Mouse (Mus musculus) forebrain, embryonic 14.5 days (tissue): ENCODE results near the gene Zfp988. TPM values are rescaled to one million over a fixed set of nuclear protein-coding genes. Genes with fewer than 3 reads are reported as not detected.
"Not testable (repeated sequence)": the region's sequence is repeated elsewhere in the genome, so short reads cannot be mapped to it uniquely, and the experiment has no call there.

Source experiments
- ATAC-seq: fragments of 200-750 bp; cut with Nextera tagmentation; 2 replicates; pipeline ENCODE4 v1.8.0; 2017; ENCODE audit warnings: mild to moderate bottlenecking, moderate library complexity
- DNase-seq: peaks from one replicate; pipeline ENCODE4 v3.0.0-alpha.2; 2015; ENCODE audit warnings: low spot score
- H3K27ac ChIP-seq: fragments of 300-500 bp; sonication (generic); 2 replicates; pipeline ENCODE4 v1.5.1; 2014; ENCODE audit warnings: low read depth, mild to moderate bottlenecking, control low read depth, low read length, moderate library complexity
- H3K27me3 ChIP-seq: fragments of 300-500 bp; sonication (generic); replicated peaks from 2 replicates; pipeline ENCODE4 v1.6.1; 2014; ENCODE audit warnings: low read length, control low read depth, mixed read lengths; ENCODE audit not compliant: control insufficient read depth, insufficient read depth
- H3K36me3 ChIP-seq: fragments of 300-500 bp; sonication (generic); 2 replicates; pipeline ENCODE4 v1.6.1; 2014; ENCODE audit warnings: low read length, control low read depth; ENCODE audit not compliant: control insufficient read depth, insufficient read depth
- H3K4me1 ChIP-seq: fragments of 300-500 bp; sonication (generic); 2 replicates; pipeline ENCODE4 v1.6.1; 2014; ENCODE audit warnings: antibody characterized with exemption, low read length, control low read depth; ENCODE audit not compliant: control insufficient read depth, insufficient read depth
- H3K4me2 ChIP-seq: fragments of 300-500 bp; sonication (generic); 2 replicates; pipeline ENCODE4 v1.6.1; 2014; ENCODE audit warnings: mild to moderate bottlenecking, control low read depth, low read length
- H3K4me3 ChIP-seq: fragments of 300-500 bp; sonication (generic); 2 replicates; pipeline ENCODE4 v1.5.1; 2014; ENCODE audit warnings: low read depth, low read length, control low read depth
- H3K9ac ChIP-seq: fragments of 300-500 bp; sonication (generic); 2 replicates; pipeline ENCODE4 v1.6.1; 2014; ENCODE audit warnings: mild to moderate bottlenecking, low read length, control low read depth, moderate library complexity
- H3K9me3 ChIP-seq: fragments of 300-500 bp; sonication (generic); replicated peaks from 2 replicates; pipeline ENCODE4 v1.6.1; 2016; ENCODE audit warnings: low read length, control low read depth, mixed read lengths; ENCODE audit not compliant: control insufficient read depth
- WGBS: fragments of 180-500 bp; shearing (Covaris S2); extraction: QIAGEN DNeasy Blood & Tissue Kit; methylation state at CpG from one replicate; pipeline ENCODE4 v1.1.7; 2014; 5-methylcytosine and 5-hydroxymethylcytosine counted together
- polyA plus RNA-seq: library from polyadenylated mRNA; unstranded; fragments of >200 nt; fragmentation: Nextera tagmentation; extraction: Ambion mirVana; gene quantifications from 2 replicates; pipeline ENCODE4 v1.2.1, GENCODE M21; 2014

The Zfp988 gene
- polyA plus RNA-seq = not detected in 2 replicates

DNA sequence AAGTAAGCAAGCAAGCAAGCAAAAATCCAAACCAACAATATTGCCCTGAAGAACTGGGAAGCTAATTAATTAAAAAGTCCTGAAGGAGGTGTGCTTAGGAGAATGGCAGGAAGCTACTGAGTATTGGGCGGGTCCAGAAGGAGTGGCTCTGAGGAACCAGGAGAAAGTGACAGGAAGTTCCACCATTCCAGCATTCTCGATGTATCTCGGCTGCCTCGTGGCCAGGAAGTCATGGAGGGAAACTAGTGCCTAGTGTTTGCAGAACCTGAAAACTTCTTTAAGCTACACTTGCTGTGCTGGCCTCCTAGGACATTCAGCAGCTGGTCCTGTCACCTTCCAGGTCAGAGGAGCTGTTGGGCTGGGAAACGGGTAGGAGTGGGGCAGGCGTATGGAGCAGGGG, at the start of gene Zfp988:
Gene Zfp988 (plus strand): TSS at position 239 of the 400 bp plus-strand sequence.
- DNase-seq, H3K27ac ChIP-seq, H3K27me3 ChIP-seq, H3K9me3 ChIP-seq, ATAC-seq, H3K36me3 ChIP-seq, H3K9ac ChIP-seq, H3K4me1 ChIP-seq, H3K4me2 ChIP-seq, H3K4me3 ChIP-seq: not testable (repeated sequence)
- WGBS = 86% methylated on average over 6 of the region's 6 CpGs

DNA sequence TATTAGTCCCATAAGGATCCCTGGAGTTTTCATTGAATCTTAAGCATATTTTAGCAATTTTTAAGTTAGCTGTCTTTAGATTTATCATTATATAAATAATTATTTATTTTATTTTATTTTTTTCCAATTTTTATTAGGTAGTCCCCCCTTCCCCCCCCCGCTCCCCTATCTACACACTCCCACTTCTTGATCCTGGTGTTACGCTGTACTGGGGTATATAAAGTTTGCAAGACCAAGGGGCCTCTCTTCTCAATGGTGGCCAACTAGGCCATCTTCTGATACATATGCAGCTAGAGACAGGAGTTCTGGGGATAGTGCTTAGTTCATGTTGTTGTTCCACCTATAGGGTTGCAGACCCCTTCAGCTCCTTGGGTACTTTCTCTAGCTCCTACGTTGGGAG, 42.8 kb upstream of the Zfp988 start:
- H3K4me2 ChIP-seq, H3K9ac ChIP-seq, H3K9me3 ChIP-seq, H3K36me3 ChIP-seq, ATAC-seq, H3K4me3 ChIP-seq, H3K4me1 ChIP-seq, DNase-seq, H3K27me3 ChIP-seq, H3K27ac ChIP-seq: not testable (repeated sequence)
- WGBS = 91% methylated on average over 2 of the region's 3 CpGs

DNA sequence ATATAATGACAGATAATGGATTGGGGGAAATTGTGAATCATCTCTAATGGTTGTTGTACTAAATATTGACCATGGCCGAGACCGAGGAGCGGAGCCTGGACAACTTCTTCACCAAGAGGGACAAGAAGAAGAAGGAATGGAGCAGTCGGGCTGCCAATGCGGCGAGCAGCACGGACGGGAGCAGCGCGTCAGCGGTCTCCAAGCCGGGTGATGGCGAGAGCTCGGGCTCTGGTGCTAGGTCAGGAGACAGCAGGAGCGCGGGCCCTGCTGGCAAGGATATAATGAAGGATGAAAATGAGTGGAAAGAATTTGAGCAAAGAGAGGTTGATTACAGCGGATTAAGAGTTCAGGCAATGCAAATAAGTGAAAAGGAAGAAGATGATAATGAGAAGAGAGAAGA, 38.2 kb upstream of the Zfp988 start:
- H3K4me1 ChIP-seq, ATAC-seq, H3K9me3 ChIP-seq, H3K27me3 ChIP-seq, H3K4me2 ChIP-seq, H3K4me3 ChIP-seq, H3K36me3 ChIP-seq, DNase-seq, H3K27ac ChIP-seq, H3K9ac ChIP-seq: not testable (repeated sequence)
- WGBS = 91% methylated on average over 16 of the region's 17 CpGs

DNA sequence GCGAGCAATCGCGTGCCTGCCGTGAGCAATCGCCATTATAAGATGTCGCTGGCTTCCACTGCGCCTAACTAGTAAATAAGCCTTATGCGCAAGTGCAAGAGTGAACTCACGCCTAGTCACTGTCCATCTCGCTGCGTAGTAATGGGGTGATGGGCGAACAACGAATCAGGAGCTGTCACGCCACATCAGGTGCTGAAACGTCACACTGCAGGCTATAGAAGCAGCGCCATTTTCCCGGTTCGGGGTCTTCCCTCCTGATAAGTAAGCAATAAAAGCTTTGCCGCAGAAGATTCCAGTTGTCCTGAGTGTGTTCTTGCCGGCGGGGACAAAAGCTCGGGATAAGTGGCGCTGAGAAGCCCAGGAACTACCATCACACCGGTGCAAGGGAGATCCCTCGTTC, 36.7 kb upstream of the Zfp988 start:
- not testable (repeated sequence) for H3K27me3 ChIP-seq, DNase-seq, H3K27ac ChIP-seq, ATAC-seq, H3K9me3 ChIP-seq, H3K4me3 ChIP-seq, H3K4me1 ChIP-seq, H3K9ac ChIP-seq, H3K36me3 ChIP-seq, H3K4me2 ChIP-seq
- WGBS = 90% methylated on average over 25 of the region's 25 CpGs

DNA sequence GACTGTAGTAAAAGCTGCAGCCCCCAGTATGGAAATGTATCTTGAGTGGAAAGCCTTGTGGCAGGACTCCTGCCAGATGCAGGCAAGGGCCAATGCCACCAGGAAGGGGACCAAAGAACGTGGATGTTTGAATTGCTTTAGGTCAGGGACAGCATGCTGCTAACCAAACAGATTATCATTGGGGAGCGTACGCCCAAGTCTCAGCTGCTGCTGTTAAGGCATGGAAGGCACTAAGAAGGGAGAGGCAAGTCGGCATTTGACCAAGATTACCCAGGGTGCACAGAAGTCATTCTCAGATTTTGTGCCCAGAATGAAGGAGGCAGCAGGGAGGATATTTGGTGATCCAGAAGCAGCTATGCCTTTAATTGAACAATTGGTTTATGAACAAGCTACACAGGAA, 35.4 kb upstream of the Zfp988 start:
- not testable (repeated sequence) for H3K9ac ChIP-seq, H3K4me3 ChIP-seq, H3K4me2 ChIP-seq, H3K27me3 ChIP-seq, H3K9me3 ChIP-seq, ATAC-seq, DNase-seq, H3K4me1 ChIP-seq, H3K36me3 ChIP-seq, H3K27ac ChIP-seq
- 88% methylated on average over 4 of the region's 4 CpGs for WGBS

DNA sequence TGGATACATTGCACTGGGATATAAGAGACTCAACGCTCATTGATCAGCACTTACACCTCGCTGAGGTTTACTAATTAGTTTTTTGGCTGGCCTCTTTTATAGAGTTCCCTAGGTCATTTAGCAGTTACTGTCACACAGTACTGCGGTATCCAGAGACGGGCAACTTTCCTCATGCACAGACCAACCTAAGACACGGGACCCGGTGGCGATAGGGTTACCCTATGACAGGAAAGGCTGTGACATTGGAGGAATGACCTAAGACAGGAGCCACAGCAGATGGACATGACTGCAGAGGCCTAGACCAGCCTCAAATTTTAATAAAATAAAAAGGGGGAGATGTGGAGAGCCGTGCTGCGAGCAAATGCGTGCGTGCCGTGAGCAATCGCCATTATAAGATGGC, 33.9 kb upstream of the Zfp988 start:
- H3K9me3 ChIP-seq = peaks cover 15% of the 10 kb centered on the region
- H3K27me3 ChIP-seq, DNase-seq, H3K27ac ChIP-seq, H3K4me2 ChIP-seq, ATAC-seq, H3K4me3 ChIP-seq, H3K36me3 ChIP-seq, H3K9ac ChIP-seq, H3K4me1 ChIP-seq: not testable (repeated sequence)
- 91% methylated on average over 11 of the region's 13 CpGs for WGBS

DNA sequence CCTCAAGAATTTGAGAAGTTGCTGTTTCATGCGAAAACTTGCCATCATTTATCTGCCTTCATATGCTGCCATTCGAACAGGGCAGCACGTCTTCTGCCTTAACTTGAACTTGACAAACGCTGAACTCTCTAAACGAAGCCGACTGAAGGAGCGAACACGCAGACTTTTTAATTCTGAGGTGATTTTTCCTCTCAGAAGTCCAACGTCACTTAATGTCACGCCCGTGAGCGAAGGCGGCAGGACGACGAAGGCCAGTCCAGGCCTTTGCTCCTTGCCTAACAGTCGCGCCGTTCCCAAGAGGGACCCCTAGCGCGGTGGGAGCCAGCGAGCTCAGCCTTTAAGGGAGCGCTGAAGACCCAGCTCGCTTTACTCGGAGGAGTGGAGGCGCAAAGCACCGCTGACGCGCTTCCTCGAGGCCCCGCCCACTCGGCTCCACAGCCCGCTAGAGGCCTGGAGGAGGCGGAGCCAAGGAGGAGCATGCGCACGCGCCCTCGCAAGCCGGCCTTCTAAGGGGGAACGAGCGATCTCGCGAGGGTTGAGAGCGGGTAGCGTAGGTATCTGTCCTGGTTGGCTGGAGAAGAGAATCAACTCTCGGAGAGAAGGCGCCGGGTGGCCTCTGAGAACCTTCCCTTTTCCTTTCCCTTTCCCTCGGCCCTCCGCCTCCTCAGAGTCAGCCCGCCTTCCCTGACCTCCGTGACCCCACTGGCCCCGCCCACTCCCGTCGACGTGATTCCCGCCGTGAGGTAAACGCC, 30.3 kb upstream of the Zfp988 start:
- H3K27me3 ChIP-seq, ATAC-seq, H3K4me3 ChIP-seq, H3K4me2 ChIP-seq, H3K4me1 ChIP-seq, H3K9ac ChIP-seq, H3K36me3 ChIP-seq, H3K27ac ChIP-seq, H3K9me3 ChIP-seq: not testable (repeated sequence)
- DNase-seq = peak; percentile 3
- 50% methylated on average over 50 of the region's 58 CpGs for WGBS

DNA sequence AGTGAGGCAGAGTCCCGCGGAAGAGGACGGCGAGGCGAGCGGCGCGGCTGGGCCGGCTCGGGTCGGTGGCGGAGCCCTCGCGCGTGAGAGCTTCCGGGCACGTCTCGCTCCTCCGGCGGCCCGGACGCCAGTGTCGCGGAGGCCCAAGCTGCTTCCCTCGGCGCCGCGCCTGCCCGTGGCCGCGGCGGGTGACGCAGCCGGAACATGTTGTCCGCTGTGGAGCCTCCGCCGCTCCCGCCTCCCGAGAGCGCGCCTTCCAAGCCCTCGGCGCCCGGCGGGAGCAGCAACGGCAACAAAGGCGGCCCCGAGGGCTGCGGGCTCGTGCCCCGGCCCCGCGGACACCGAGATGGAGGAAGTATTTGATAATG, 29.7 kb upstream of the Zfp988 start:
- H3K36me3 ChIP-seq, H3K9ac ChIP-seq, H3K4me3 ChIP-seq, H3K4me2 ChIP-seq, ATAC-seq, H3K4me1 ChIP-seq, H3K9me3 ChIP-seq, H3K27ac ChIP-seq, H3K27me3 ChIP-seq, DNase-seq: not testable (repeated sequence)
- WGBS = 45% methylated on average over 54 of the region's 54 CpGs

DNA sequence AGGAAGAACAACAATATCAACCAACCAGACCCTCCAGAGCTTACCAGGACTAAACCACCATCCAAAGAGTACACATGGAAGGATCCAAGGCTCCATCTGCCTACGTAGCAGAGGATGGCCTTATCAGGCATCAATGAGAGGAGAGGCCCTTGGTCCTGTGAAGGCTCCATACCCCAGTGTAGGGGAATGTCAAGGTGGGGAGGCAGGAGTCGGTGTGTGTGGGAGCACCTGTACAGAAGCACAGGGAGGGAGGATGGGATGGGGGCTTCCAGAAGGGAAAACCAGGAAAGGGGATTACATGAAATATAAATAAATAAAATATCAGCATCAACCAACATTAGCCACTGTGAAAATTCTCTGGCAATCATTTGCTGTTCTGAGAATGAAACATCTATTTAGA, 25.1 kb upstream of the Zfp988 start:
- H3K36me3 ChIP-seq, ATAC-seq, H3K27me3 ChIP-seq, H3K4me2 ChIP-seq, H3K4me3 ChIP-seq, H3K4me1 ChIP-seq, DNase-seq, H3K27ac ChIP-seq, H3K9ac ChIP-seq, H3K9me3 ChIP-seq: not testable (repeated sequence)
- WGBS = 65% methylated on average over 2 of the region's 2 CpGs
